Mouse (Mus musculus): ENCODE results near the gene Sidt1. TPM values are rescaled to one million over a fixed set of nuclear protein-coding genes. Genes with fewer than 3 reads are reported as not detected.

Gene Sidt1
- total RNA-seq, 2 experiments from 2014 or later: 0.08 to 0.11 TPM

DNA sequence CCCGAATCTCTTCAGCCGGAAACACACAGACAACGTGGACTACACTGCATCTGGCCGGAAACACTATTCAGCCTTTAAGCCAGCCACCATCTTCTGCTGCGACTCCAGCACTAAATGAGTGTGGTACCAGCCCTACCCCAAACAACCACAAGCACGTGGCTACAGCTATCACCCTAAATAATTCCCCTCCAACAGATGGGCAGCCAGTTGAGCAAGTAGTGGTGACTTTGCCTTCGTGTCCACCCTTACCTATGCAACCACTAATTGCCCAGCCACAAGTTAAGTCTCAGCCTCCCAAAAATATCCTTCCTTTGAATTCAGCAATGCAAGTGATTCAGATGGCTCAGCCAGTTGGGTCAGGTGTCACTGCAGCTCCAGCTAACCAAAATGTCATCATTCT lies 116.6 kb downstream of the Sidt1 start:
- Histone ChIP-seq H3K27ac (peak overlapping the region; percentile 96), H3K4me3 (no peak overlapping the region; the same call in 1 of the 2 replicates)
- intact Hi-C loops (cut with DNase I): loop anchor here (5.0 kb wide), 2 partner anchors 44 to 74 kb away; partner anchors contain the start of gene Usf3
- no peak for DNase-seq
- TF ChIP-seq CTCF (IDR thresholded peaks at IDR 0.05): no peak

DNA sequence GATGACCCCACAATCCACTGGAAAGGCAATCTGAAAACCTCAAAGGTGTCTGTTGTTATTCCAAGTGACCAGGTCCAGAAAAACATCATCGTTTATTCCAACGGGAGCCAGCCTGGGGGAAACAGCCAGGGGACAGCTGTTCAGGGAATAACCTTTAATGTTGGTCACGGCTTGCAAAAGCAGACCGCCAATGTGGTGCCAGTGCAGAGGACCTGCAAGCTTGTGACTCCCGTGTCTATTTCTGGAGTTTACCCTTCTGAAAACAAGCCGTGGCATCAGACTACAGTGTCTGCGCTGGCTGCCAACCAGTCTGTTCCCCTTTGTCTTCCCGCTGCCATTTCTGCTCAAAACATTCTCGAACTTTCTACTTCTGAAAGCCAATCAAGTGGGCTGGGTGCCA lies 117.5 kb downstream of the Sidt1 start:
- no peak for TF ChIP-seq CTCF (IDR thresholded peaks at IDR 0.05)
- intact Hi-C loops (cut with DNase I): loop anchor here (5.0 kb wide), 2 partner anchors 43 to 73 kb away; partner anchors contain the start of gene Usf3
- DNase-seq: peak; percentile 86
- peak overlapping the region; percentile 96 for H3K27ac ChIP-seq
- no peak overlapping the region; the same call in 1 of the 2 replicates for H3K4me3 ChIP-seq

DNA sequence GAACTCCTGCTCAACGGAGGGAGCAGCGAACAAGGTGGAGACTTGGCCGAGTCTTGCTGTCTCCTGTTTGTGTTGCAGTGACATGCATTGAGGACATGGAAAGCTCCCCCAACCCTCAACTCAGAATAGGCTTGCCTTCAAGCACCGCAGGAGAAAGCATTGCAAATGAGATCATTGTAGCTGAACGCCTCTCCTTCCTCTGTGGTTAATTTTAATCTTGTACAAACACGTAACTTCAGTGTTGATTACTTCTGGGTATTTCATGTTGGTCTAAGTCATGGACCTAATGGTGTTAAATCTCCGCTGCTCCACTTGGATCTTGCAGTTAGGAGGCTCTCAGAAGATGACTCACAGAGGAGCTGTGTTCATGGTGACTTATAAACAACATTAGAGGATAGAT lies 120.3 kb downstream of the Sidt1 start:
- no peak for TF ChIP-seq CTCF (IDR thresholded peaks at IDR 0.05)
- intact Hi-C loops (cut with DNase I): no loop called here
- Histone ChIP-seq H3K27ac (peak overlapping the region; percentile 96), H3K4me3 (no peak overlapping the region)
- DNase-seq: no peak

DNA sequence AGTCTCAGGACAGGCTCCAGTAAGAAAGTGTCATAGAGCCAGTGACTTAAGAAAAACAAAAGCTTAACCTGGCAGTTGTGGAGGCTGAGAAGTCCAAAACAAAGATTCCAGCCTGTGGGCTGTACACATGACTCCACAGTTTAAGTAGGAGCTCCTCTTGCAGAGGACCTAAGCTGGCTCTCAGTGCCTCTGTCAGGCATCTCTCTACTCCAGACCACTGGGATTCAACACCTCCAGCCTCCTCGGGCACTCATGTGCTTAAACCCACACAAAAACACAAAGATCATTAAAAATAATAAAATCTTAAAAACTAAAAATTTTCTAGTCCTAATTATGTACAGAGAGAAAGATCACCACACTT lies 122.0 kb downstream of the Sidt1 start:
- H3K27ac ChIP-seq: peak overlapping the region; percentile 48
- intact Hi-C loops (cut with DNase I): no loop called here
- DNase-seq: no peak
- TF ChIP-seq CTCF (IDR thresholded peaks at IDR 0.05): no peak
- H3K4me3 ChIP-seq: no peak overlapping the region

DNA sequence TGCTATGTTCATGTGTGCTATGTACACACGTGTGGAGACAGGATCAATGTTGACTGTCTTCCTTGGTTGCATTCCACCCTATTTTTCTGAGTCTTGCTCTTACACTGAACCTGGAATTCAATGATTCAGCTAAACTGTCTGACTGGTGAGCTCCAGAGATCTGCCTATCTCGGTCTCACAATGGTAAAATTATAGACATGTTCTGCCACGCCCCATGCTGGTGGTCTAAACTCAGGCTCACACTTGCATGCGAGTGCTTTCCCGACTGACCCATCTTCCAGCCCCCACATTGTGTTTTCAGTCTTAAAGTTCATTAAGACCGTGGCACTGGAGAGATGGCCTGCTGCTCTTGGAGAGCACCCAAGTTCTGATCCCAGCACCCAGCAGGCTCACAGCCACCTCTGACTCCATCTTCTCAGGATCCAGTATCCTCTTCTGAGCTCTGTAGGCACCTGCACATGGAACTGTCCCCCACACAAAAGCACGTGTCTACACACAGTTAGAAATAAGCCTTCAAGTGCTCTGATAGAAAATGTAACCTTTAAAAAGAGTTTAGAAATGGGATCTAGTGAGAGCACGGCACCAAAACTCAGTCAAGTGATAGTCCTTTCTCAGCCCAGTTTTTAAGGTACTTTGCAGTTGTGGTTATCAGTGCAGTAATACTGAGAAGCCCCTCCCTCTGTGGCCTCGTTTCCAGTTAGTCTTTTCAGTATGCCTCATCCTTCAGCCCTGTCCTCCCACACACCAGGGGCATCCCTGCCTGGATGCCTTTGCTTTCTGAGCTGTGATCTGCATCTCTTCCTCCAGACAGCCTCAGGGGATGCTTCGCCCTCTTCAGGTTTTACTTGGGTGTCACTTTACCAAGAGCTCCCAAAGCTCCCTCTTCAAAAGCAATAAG lies 122.6 kb downstream of the Sidt1 start:
- no peak overlapping the region for H3K4me3 ChIP-seq
- no peak for TF ChIP-seq CTCF (IDR thresholded peaks at IDR 0.05)
- peak overlapping the region; percentile 48 for H3K27ac ChIP-seq
- no peak for DNase-seq
- intact Hi-C loops (cut with DNase I): no loop called here

GRCm38 (mm10) chr16:44205973-44206372 lies 127.0 kb downstream of the Sidt1 start:
- TF ChIP-seq CTCF (IDR thresholded peaks at IDR 0.05): no peak
- DNase-seq: peak; percentile 65
- intact Hi-C loops (cut with DNase I): no loop called here
- Histone ChIP-seq H3K4me3 (no peak overlapping the region), H3K27ac (peak overlapping the region; percentile 72)

GRCm38 (mm10) chr16:44204331-44204730 lies 128.7 kb downstream of the Sidt1 start:
- no peak for DNase-seq
- Histone ChIP-seq H3K4me3 (no peak overlapping the region), H3K27ac (peak overlapping the region; percentile 70)
- TF ChIP-seq CTCF (IDR thresholded peaks at IDR 0.05): no peak
- intact Hi-C loops (cut with DNase I): no loop called here

DNA sequence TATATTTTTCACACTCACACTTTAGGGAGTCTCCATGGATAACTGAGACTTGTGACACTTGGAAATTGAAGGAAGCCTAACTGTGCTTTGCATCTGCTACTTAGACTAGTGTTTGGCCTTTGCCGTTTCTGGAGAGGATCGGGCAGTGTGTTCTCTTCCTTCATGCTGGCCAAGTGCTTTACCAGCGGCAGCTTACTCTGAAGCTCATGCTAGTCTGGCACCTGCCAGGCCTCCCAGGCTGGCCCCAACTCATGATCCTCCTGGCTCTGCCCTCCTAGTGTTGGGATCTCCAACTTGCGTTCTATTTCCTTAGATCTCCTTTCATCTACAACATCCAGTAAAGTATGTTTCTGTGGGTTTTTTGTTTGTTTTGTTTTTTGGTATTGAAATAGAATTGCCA lies 132.8 kb downstream of the Sidt1 start:
- TF ChIP-seq CTCF (IDR thresholded peaks at IDR 0.05): no peak

GRCm38 (mm10) chr16:44199066-44199703 lies 133.8 kb downstream of the Sidt1 start:
- DNase-seq: no peak
- no peak for TF ChIP-seq CTCF (IDR thresholded peaks at IDR 0.05)
- intact Hi-C loops (cut with DNase I): no loop called here
- H3K4me3 ChIP-seq: no peak overlapping the region
- peak overlapping the region; percentile 79 for H3K27ac ChIP-seq

More for the DNA sequence above, 132.8 kb downstream of the Sidt1 start:
- Histone ChIP-seq H3K4me3 (no peak overlapping the region), H3K27ac (peak overlapping the region; percentile 79)
- intact Hi-C loops (cut with DNase I): no loop called here
- peak; percentile 70 for DNase-seq

DNA sequence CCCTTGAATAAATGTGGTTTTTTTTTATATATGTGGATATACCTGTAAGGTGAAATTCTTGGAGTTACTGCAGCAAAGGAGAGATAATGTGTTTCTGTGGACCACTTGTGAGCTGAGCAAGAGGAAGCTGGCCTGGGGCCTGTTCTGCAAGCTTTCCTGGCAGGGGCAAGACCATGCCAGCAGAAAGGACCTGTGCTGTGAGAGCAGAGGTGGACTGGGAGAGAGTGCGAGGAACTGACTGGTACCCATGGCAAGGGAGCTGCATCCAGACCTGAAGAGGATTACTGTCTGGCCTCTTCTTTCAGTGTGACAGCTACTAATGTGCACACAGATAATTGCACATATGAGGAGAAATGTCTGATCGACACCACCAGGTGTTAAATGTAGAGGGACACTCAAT lies 142.0 kb downstream of the Sidt1 start:
- TF ChIP-seq CTCF (IDR thresholded peaks at IDR 0.05): no peak
- Histone ChIP-seq H3K4me3 (no peak overlapping the region), H3K27ac (peak overlapping the region; percentile 70)
- intact Hi-C loops (cut with DNase I): no loop called here
- no peak for DNase-seq

Other genes starting within 250 kb of the Sidt1 start
- 10 to 100 TPM; 17.0 to 20.1 TPM for gene Atp6v1a, start 193.5 kb downstream of the Sidt1 start, total RNA-seq (2021)
- 100 to 1,000 TPM; 181 to 195 TPM for gene Naa50, start 193.4 kb downstream of the Sidt1 start, total RNA-seq (2021)
- 10 to 100 TPM; 41.6 to 47.9 TPM for gene Usf3, start 159.9 kb downstream of the Sidt1 start, total RNA-seq (2021)
- 1 to 10 TPM; 6.6 to 7.7 TPM for gene Spice1, start 13.9 kb upstream of the Sidt1 start, total RNA-seq (2021)
- not detected for gene Cfap44, start 61.6 kb upstream of the Sidt1 start, total RNA-seq (2021)
- 1 to 10 TPM; 2.6 to 5.0 TPM for gene Boc, start 225.7 kb upstream of the Sidt1 start, total RNA-seq (2021)